Mouse (Mus musculus): Measurements from ENCODE around the gene Itga6. TPM values are rescaled to one million over a fixed set of nuclear protein-coding genes. Genes with fewer than 3 reads are reported as not detected.
"Not testable (repeated sequence)": the region's sequence is repeated elsewhere in the genome, so short reads cannot be mapped to it uniquely, and the experiment has no call there.

Gene Itga6
- polyA plus RNA-seq, 1 experiment = 75.0 TPM

GRCm38 (mm10) chr2:71714416-71714815 is 31.0 kb upstream of the Itga6 start:
- Histone ChIP-seq H3K27me3 (replicated peaks) (no peaks in the 10 kb centered on the region), H3K4me3 (replicated peaks) (no peak overlapping the region), H3K4me1 (peaks cover 53% of the 10 kb centered on the region), H3K36me3 (replicated peaks; ENCODE audit: low read length) (peaks cover 3% of the 10 kb centered on the region), H3K9me3 (no peaks in the 10 kb centered on the region)
- no peak for TF ChIP-seq GATA1 (IDR thresholded peaks at IDR 0.05; ENCODE audit: borderline replicate concordance, low read length)
- no peak for TF ChIP-seq FLI1 (IDR thresholded peaks at IDR 0.05; ENCODE audit: low read length)

GRCm38 (mm10) chr2:71719005-71719386 is 26.4 kb upstream of the Itga6 start:
- TF ChIP-seq FLI1 (IDR thresholded peaks at IDR 0.05; ENCODE audit: low read length) = no peak
- no peak for TF ChIP-seq GATA1 (IDR thresholded peaks at IDR 0.05; ENCODE audit: borderline replicate concordance, low read length)
- no peaks in the 10 kb centered on the region for H3K9me3 ChIP-seq
- peaks cover 71% of the 10 kb centered on the region for H3K4me1 ChIP-seq
- H3K27me3 ChIP-seq (replicated peaks) = no peaks in the 10 kb centered on the region
- H3K4me3 ChIP-seq (replicated peaks) = no peak overlapping the region
- H3K36me3 ChIP-seq (replicated peaks; ENCODE audit: low read length) = no peaks in the 10 kb centered on the region

- TF ChIP-seq FLI1 (IDR thresholded peaks at IDR 0.05; ENCODE audit: low read length) = no peak
- no peak for TF ChIP-seq GATA1 (IDR thresholded peaks at IDR 0.05; ENCODE audit: borderline replicate concordance, low read length)
- Histone ChIP-seq H3K4me3 (replicated peaks) (no peak overlapping the region), H3K4me1 (peaks cover 73% of the 10 kb centered on the region), H3K9me3 (no peaks in the 10 kb centered on the region), H3K27me3 (replicated peaks) (no peaks in the 10 kb centered on the region), H3K36me3 (replicated peaks; ENCODE audit: low read length) (no peaks in the 10 kb centered on the region)
These were observed 25.9 kb upstream of the Itga6 start for GRCm38 (mm10) chr2:71719387-71720034.

GRCm38 (mm10) chr2:71720556-71720955 is 24.9 kb upstream of the Itga6 start:
- not testable (repeated sequence) for H3K27me3 ChIP-seq (replicated peaks); H3K9me3 ChIP-seq; H3K36me3 ChIP-seq (replicated peaks; ENCODE audit: low read length); H3K4me3 ChIP-seq (replicated peaks)
- H3K4me1 ChIP-seq = peaks cover 78% of the 10 kb centered on the region

GRCm38 (mm10) chr2:71722913-71723312 is 22.5 kb upstream of the Itga6 start:
- TF ChIP-seq GATA1 (IDR thresholded peaks at IDR 0.05; ENCODE audit: borderline replicate concordance, low read length) (no peak; the same call in 2 of the 3 replicates), FLI1 (IDR thresholded peaks at IDR 0.05; ENCODE audit: low read length) (no peak)
- H3K27me3 ChIP-seq (replicated peaks) = no peaks in the 10 kb centered on the region
- no peaks in the 10 kb centered on the region for H3K36me3 ChIP-seq (replicated peaks; ENCODE audit: low read length)
- H3K4me3 ChIP-seq (replicated peaks) = peak overlapping the region; percentile 84
- peaks cover 86% of the 10 kb centered on the region for H3K4me1 ChIP-seq
- no peaks in the 10 kb centered on the region for H3K9me3 ChIP-seq

GRCm38 (mm10) chr2:71723623-71724022 is 21.8 kb upstream of the Itga6 start:
- H3K9me3 ChIP-seq = no peaks in the 10 kb centered on the region
- H3K36me3 ChIP-seq (replicated peaks; ENCODE audit: low read length) = no peaks in the 10 kb centered on the region
- H3K27me3 ChIP-seq (replicated peaks) = no peaks in the 10 kb centered on the region

GRCm38 (mm10) chr2:71724028-71724427 is 21.4 kb upstream of the Itga6 start:
- no peaks in the 10 kb centered on the region for H3K36me3 ChIP-seq (replicated peaks; ENCODE audit: low read length)
- peaks cover 93% of the 10 kb centered on the region for H3K4me1 ChIP-seq
- H3K9me3 ChIP-seq = no peaks in the 10 kb centered on the region
- no peak overlapping the region for H3K4me3 ChIP-seq (replicated peaks)
- no peaks in the 10 kb centered on the region for H3K27me3 ChIP-seq (replicated peaks)
- TF ChIP-seq GATA1 (IDR thresholded peaks at IDR 0.05; ENCODE audit: borderline replicate concordance, low read length) (no peak), FLI1 (IDR thresholded peaks at IDR 0.05; ENCODE audit: low read length) (no peak)

More at GRCm38 (mm10) chr2:71723623-71724022, 21.8 kb upstream of the Itga6 start:
- no peak for TF ChIP-seq GATA1 (IDR thresholded peaks at IDR 0.05; ENCODE audit: borderline replicate concordance, low read length)
- TF ChIP-seq FLI1 (IDR thresholded peaks at IDR 0.05; ENCODE audit: low read length) = no peak
- peaks cover 92% of the 10 kb centered on the region for H3K4me1 ChIP-seq
- H3K4me3 ChIP-seq (replicated peaks) = no peak overlapping the region

- Histone ChIP-seq H3K4me3 (replicated peaks) (no peak overlapping the region), H3K27me3 (replicated peaks) (no peaks in the 10 kb centered on the region), H3K36me3 (replicated peaks; ENCODE audit: low read length) (no peaks in the 10 kb centered on the region), H3K4me1 (peaks cover 90% of the 10 kb centered on the region), H3K9me3 (no peaks in the 10 kb centered on the region)
- TF ChIP-seq FLI1 (IDR thresholded peaks at IDR 0.05; ENCODE audit: low read length) (no peak), GATA1 (IDR thresholded peaks at IDR 0.05; ENCODE audit: borderline replicate concordance, low read length) (no peak)
These were observed 20.0 kb upstream of the Itga6 start for GRCm38 (mm10) chr2:71725446-71725845.

GRCm38 (mm10) chr2:71726883-71727676 is 18.3 kb upstream of the Itga6 start:
- H3K27me3 ChIP-seq (replicated peaks) = no peaks in the 10 kb centered on the region
- no peak for TF ChIP-seq FLI1 (IDR thresholded peaks at IDR 0.05; ENCODE audit: low read length)
- no peak for TF ChIP-seq GATA1 (IDR thresholded peaks at IDR 0.05; ENCODE audit: borderline replicate concordance, low read length)
- H3K9me3 ChIP-seq = no peaks in the 10 kb centered on the region
- H3K4me1 ChIP-seq = peaks cover 93% of the 10 kb centered on the region
- H3K4me3 ChIP-seq (replicated peaks) = no peak overlapping the region
- H3K36me3 ChIP-seq (replicated peaks; ENCODE audit: low read length) = no peaks in the 10 kb centered on the region

GRCm38 (mm10) chr2:71728341-71728740 is 17.1 kb upstream of the Itga6 start:
- Histone ChIP-seq H3K4me1 (peaks cover 93% of the 10 kb centered on the region), H3K27me3 (replicated peaks) (no peaks in the 10 kb centered on the region), H3K4me3 (replicated peaks) (no peak overlapping the region), H3K9me3 (no peaks in the 10 kb centered on the region), H3K36me3 (replicated peaks; ENCODE audit: low read length) (no peaks in the 10 kb centered on the region)
- TF ChIP-seq FLI1 (IDR thresholded peaks at IDR 0.05; ENCODE audit: low read length) (no peak), GATA1 (IDR thresholded peaks at IDR 0.05; ENCODE audit: borderline replicate concordance, low read length) (no peak)
